Mouse (Mus musculus) liver, adult 2 months (tissue): ENCODE data around the gene Lonp2. TPM values are rescaled to one million over a fixed set of nuclear protein-coding genes. Genes with fewer than 3 reads are reported as not detected.

Experiments used
- DNase-seq: peaks from one replicate; pipeline ENCODE4 v3.0.0-alpha.2; 2011; ENCODE audit warnings: low read depth, low spot score; ENCODE audit errors: extremely low read depth
- H3K27ac ChIP-seq: fragments of 200-500 bp; replicated peaks from 2 replicates; pipeline ENCODE4 v1.5.1; 2012; ENCODE audit warnings: low read depth, mild to moderate bottlenecking, control low read depth, inconsistent platforms, low read length; ENCODE audit not compliant: insufficient read depth
- H3K27me3 ChIP-seq: fragments of 200-500 bp; 2 replicates; pipeline ENCODE4 v1.6.1; 2012; ENCODE audit warnings: mild to moderate bottlenecking, moderate library complexity, low read length, inconsistent platforms; ENCODE audit not compliant: control insufficient read depth, insufficient read depth
- H3K36me3 ChIP-seq: fragments of 200-500 bp; 2 replicates; pipeline ENCODE4 v1.6.1; 2012; ENCODE audit warnings: low read length, inconsistent platforms; ENCODE audit not compliant: control insufficient read depth, insufficient read depth
- H3K4me1 ChIP-seq: fragments of 200-500 bp; 2 replicates; pipeline ENCODE4 v1.6.1; 2011; ENCODE audit warnings: low read length; ENCODE audit not compliant: control insufficient read depth, insufficient read depth
- H3K4me3 ChIP-seq: fragments of 200-500 bp; 2 replicates; pipeline ENCODE4 v1.5.1; 2011; ENCODE audit warnings: low read depth, mild to moderate bottlenecking, control low read depth, low read length, moderate library complexity; ENCODE audit not compliant: insufficient read depth
- H3K79me2 ChIP-seq: fragments of 200-500 bp; 2 replicates; pipeline ENCODE4 v1.6.1; 2012; ENCODE audit warnings: inconsistent platforms, mild to moderate bottlenecking, low read length, moderate library complexity; ENCODE audit not compliant: control insufficient read depth, insufficient read depth
- H3K9ac ChIP-seq: fragments of 200-500 bp; 2 replicates; pipeline ENCODE4 v1.6.1; 2012; ENCODE audit warnings: low read depth, mild to moderate bottlenecking, control low read depth, inconsistent platforms, low read length
- CTCF ChIP-seq: fragments of 200-500 bp; IDR thresholded peaks from 2 replicates; pipeline ENCODE4 v1.5.1; 2011; ENCODE audit warnings: low read depth, low read length, control low read depth
- POLR2A ChIP-seq: fragments of 200-500 bp; IDR thresholded peaks from 2 replicates; pipeline ENCODE4 v1.6.1; 2011; ENCODE audit warnings: low read length, control low read depth; ENCODE audit not compliant: insufficient read depth; ENCODE audit errors: extremely low read depth
- WGBS: fragments of 180-500 bp; shearing (Covaris S2); methylation state at CpG from one replicate; pipeline ENCODE4 v1.1.7; 2018; 5-methylcytosine and 5-hydroxymethylcytosine counted together
- polyA plus RNA-seq: library from polyadenylated mRNA; depleted of rRNA; stranded (reverse); fragments of >200 nt; gene quantifications from 2 replicates; pipeline ENCODE4 v1.2.3, GENCODE M21; 2012
- total RNA-seq: library from RNA; depleted of rRNA; stranded (reverse); fragments of >200 nt; gene quantifications from 2 replicates; pipeline ENCODE4 v1.2.3, GENCODE M21; 2014

Gene Lonp2
- total and polyA plus RNA-seq, 2 experiments = 299 to 308 TPM

DNA sequence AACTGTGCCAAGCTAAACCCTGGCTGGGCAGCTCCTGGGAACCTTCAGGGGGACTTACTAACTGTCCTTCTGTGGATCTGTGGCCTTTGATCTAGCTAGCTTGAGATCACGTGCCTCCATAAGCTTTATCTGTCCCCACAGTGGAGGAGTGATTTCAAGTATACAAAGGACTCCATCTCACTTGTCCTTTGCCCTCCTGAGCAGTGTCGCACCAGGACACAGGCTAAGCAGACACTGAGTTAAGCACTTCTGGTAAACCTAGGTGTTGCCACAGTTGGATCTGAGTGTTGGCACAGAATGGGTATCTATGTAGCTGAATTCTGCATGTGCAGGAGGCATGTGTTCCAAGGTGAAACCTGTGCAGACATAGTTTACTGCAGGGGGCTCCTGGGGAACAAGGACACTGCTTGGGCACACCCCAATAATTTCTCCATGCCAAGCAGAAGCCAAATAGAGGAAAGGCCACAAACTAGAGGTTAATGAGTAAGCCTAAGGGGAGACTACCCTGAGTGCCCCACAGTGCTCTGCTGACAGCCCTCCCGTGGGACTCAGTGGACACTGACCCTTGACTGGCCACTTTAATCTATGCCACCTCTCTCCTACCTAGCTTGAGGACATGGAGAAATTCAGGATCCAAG is 29.6 kb upstream of the Lonp2 start:
- Histone ChIP-seq H3K4me3 (0 out of 2 replicates have a peak overlapping the region, but pooled peaks have one; percentile 20), H3K4me1 (peaks cover 23% of the 10 kb centered on the region), H3K9ac (peak overlapping the region; percentile 66), H3K27ac (peak overlapping the region; percentile 100), H3K27me3 (no peaks in the 10 kb centered on the region), H3K79me2 (no peaks in the 10 kb centered on the region), H3K36me3 (no peaks in the 10 kb centered on the region)
- TF ChIP-seq POLR2A = no peak
- TF ChIP-seq CTCF = no peak
- DNase-seq = peak; percentile 99
- WGBS = 12% methylated on average over 3 of the region's 3 CpGs

DNA sequence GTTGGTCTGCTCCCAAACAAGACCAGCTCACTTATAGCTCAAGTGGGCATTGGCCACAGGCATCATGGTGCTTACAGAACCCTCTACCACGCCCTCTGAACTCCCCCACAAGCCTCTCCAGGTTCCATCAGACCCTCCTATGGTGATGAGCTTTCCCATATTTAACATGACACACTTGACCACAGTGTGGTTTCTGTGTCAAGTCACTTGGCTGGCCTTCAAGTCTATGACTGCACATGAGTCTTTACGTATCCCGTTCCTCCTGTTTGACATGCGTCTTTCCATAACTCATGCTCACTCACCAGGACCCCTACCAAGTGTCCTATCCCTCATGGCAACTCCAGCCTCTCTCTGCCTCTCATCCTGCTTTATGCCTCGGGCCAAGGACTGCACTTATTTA is 28.2 kb upstream of the Lonp2 start:
- H3K9ac ChIP-seq = no peak overlapping the region
- no peaks in the 10 kb centered on the region for H3K36me3 ChIP-seq
- TF ChIP-seq POLR2A = no peak
- no peak for TF ChIP-seq CTCF
- H3K4me3 ChIP-seq = no peak overlapping the region
- H3K27ac ChIP-seq = no peak overlapping the region
- H3K79me2 ChIP-seq = no peaks in the 10 kb centered on the region
- WGBS = 85% methylated on average over 5 of the region's 5 CpGs
- peaks cover 33% of the 10 kb centered on the region for H3K4me1 ChIP-seq
- no peak for DNase-seq
- no peaks in the 10 kb centered on the region for H3K27me3 ChIP-seq

DNA sequence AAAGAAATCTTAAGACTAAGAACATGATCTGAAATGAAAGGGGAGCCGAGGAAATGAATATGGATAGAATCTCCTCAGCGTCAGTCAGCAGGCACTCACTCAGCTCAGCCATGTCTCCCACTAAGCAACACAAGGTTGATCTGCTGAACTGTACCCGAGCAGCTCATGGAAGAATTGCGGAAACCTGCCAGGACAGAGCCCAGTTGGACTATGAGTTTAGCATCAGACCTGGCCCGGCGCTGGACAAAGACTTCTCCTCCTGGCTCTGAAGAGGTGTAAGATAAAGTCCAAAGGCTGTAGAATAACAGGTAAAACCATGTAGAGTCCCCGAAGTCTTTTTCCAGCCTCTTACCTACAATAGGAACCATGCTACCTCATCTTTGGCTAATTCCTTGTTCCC is 26.2 kb upstream of the Lonp2 start:
- TF ChIP-seq POLR2A = no peak
- no peak for TF ChIP-seq CTCF
- peaks cover 40% of the 10 kb centered on the region for H3K4me1 ChIP-seq
- DNase-seq = peak; percentile 96
- H3K4me3 ChIP-seq = no peak overlapping the region
- 26% methylated on average over 7 of the region's 7 CpGs for WGBS
- peak overlapping the region; percentile 90 for H3K27ac ChIP-seq
- no peaks in the 10 kb centered on the region for H3K36me3 ChIP-seq
- H3K9ac ChIP-seq = no peak overlapping the region
- no peaks in the 10 kb centered on the region for H3K79me2 ChIP-seq
- no peaks in the 10 kb centered on the region for H3K27me3 ChIP-seq

DNA sequence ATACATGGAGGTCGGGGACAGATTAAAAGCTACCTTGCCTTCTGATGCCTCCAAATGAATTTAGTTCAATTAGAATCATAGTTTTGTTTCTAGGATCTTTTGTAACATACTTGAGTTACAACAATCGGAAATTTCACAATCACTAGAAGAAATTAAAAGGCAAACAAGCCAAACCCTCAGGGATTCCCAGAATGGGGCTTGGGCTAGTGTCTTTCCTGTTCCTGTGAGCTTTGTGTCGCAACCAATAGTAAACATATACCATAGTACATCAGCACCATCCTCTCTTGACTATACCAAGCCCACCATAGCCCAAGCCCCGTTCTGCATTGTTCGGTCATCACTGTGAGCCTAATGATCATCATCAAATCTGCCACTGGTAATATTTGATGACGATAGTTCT is 24.5 kb upstream of the Lonp2 start:
- WGBS = 44% methylated on average over 6 of the region's 6 CpGs
- peak overlapping the region; percentile 90 for H3K27ac ChIP-seq
- no peak overlapping the region for H3K4me3 ChIP-seq
- TF ChIP-seq CTCF = no peak
- TF ChIP-seq POLR2A = no peak
- H3K9ac ChIP-seq = no peak overlapping the region
- DNase-seq = no peak
- no peaks in the 10 kb centered on the region for H3K27me3 ChIP-seq
- no peaks in the 10 kb centered on the region for H3K36me3 ChIP-seq
- H3K79me2 ChIP-seq = no peaks in the 10 kb centered on the region
- H3K4me1 ChIP-seq = peaks cover 42% of the 10 kb centered on the region

DNA sequence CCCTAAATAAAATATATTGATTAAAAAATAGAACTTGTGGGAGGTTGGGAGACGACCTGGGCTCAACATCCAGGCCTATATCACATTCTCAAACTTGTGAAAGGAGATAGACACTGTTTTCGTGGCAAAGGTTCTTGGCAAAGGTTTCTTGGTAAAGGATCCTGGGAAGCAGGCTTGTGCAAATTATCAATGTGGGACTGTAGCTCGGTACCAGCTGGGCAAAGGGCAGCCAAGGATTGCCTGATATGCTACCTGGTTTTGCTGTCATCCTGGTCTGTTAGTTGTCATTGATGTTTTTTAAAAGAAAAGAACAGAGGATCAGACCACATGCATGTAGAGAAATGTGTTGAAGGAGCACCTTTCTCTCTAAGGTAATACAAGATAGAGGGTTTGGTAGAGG is 23.5 kb upstream of the Lonp2 start:
- no peaks in the 10 kb centered on the region for H3K27me3 ChIP-seq
- peaks cover 37% of the 10 kb centered on the region for H3K4me1 ChIP-seq
- no peaks in the 10 kb centered on the region for H3K36me3 ChIP-seq
- no peaks in the 10 kb centered on the region for H3K79me2 ChIP-seq
- peak; percentile 94 for DNase-seq
- 17% methylated on average over 3 of the region's 3 CpGs for WGBS
- peak overlapping the region; percentile 51; the same call in 1 of the 2 replicates for H3K9ac ChIP-seq
- H3K27ac ChIP-seq = peak overlapping the region; percentile 97
- no peak for TF ChIP-seq POLR2A
- TF ChIP-seq CTCF = no peak
- no peak overlapping the region for H3K4me3 ChIP-seq

DNA sequence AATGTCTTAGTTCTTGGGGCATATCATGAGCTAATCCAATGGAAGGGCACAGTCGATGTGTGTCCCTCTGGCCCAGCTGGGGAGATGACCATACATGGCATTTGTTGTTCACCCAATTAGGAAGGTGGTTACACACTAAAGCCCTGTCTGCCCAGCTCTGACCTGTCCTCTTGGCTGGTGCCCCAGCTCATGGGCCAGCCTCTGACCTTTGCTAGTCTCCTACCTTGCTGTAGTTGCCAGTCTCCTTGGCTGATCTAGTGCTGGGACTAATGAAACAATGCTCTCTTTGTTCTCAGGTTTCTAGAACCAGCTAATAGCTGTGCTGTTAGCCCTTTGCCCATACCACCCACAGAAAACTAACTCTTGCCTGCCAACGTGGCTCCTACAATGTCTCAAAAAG is 20.7 kb upstream of the Lonp2 start:
- Histone ChIP-seq H3K27ac (peak overlapping the region; percentile 75), H3K4me3 (no peak overlapping the region), H3K9ac (no peak overlapping the region), H3K4me1 (peaks cover 30% of the 10 kb centered on the region), H3K27me3 (no peaks in the 10 kb centered on the region), H3K79me2 (no peaks in the 10 kb centered on the region), H3K36me3 (no peaks in the 10 kb centered on the region)
- peak; percentile 96 for DNase-seq
- 16% methylated on average over 2 of the region's 2 CpGs for WGBS
- TF ChIP-seq CTCF (no peak), POLR2A (no peak)
